Mouse (Mus musculus): ENCODE data around the gene Cnot10.

Cnot10 gene

GRCm38 (mm10) chr9:114639839-114640646 is at the start of gene Cnot10:
Gene Cnot10 (minus strand): TSS chr9:114640184.
- peak; percentile 97 to 99 for DNase-seq

- no peak for DNase-seq
These were observed 49.0 kb upstream of the Cnot10 start for GRCm38 (mm10) chr9:114688953-114689407.

GRCm38 (mm10) chr9:114688252-114688952 is 48.4 kb upstream of the Cnot10 start, which contains the start of gene Dync1li1:
Gene Dync1li1 (plus strand): TSS chr9:114688790.
- DNase-seq, result peak; percentile 98 to 100

- no peak for DNase-seq
These were observed 47.7 kb upstream of the Cnot10 start for GRCm38 (mm10) chr9:114687639-114688038.

- no peak for DNase-seq
These were observed 46.3 kb upstream of the Cnot10 start for GRCm38 (mm10) chr9:114686245-114686644.

GRCm38 (mm10) chr9:114682193-114682592 is 42.2 kb upstream of the Cnot10 start:
- DNase-seq, result no peak

GRCm38 (mm10) chr9:114680531-114680930 is 40.5 kb upstream of the Cnot10 start:
- peak; percentile 43 to 57 for DNase-seq

GRCm38 (mm10) chr9:114679944-114680343 is 40.0 kb upstream of the Cnot10 start:
- DNase-seq, result peak; percentile 75 to 86

GRCm38 (mm10) chr9:114678576-114678975 is 38.6 kb upstream of the Cnot10 start:
- DNase-seq, result no peak

- peak; percentile 29 to 35 for DNase-seq
These were observed 33.6 kb upstream of the Cnot10 start for GRCm38 (mm10) chr9:114673626-114674025.

GRCm38 (mm10) chr9:114672703-114673561 is 32.9 kb upstream of the Cnot10 start:
- DNase-seq, result peak; percentile 67 to 71

GRCm38 (mm10) chr9:114671946-114672345 is 32.0 kb upstream of the Cnot10 start:
- no peak for DNase-seq

GRCm38 (mm10) chr9:114669011-114669410 is 29.0 kb upstream of the Cnot10 start:
- DNase-seq, result no peak

GRCm38 (mm10) chr9:114668047-114668446 is 28.1 kb upstream of the Cnot10 start:
- no peak for DNase-seq

- DNase-seq, result no peak
These were observed 26.9 kb upstream of the Cnot10 start for GRCm38 (mm10) chr9:114666858-114667257.

GRCm38 (mm10) chr9:114663782-114664181 is 23.8 kb upstream of the Cnot10 start:
- no peak for DNase-seq

- DNase-seq, result no peak
These were observed 22.0 kb upstream of the Cnot10 start for GRCm38 (mm10) chr9:114661991-114662390.

GRCm38 (mm10) chr9:114660983-114661382 is 21.0 kb upstream of the Cnot10 start:
- DNase-seq, result no peak

GRCm38 (mm10) chr9:114660506-114660905 is 20.5 kb upstream of the Cnot10 start:
- no peak for DNase-seq

- DNase-seq, result no peak
These were observed 16.7 kb upstream of the Cnot10 start for GRCm38 (mm10) chr9:114656701-114657100.

GRCm38 (mm10) chr9:114655356-114655755 is 15.4 kb upstream of the Cnot10 start:
- no peak for DNase-seq

GRCm38 (mm10) chr9:114650938-114651634 is 11.1 kb upstream of the Cnot10 start:
- no peak for DNase-seq

Data from cerebellum, adult 18-20 months (tissue).